16 mouse cellular contexts compared by ENCODE assay signal in genomic region chr8:122142428-122142827, GRCm38 (mm10).
"Had no signal": no experiment of that assay in that cellular context is flagged by ENCODE, and none has a peak within 500 bp of the region (broad histone marks: within the 10 kb centered on the region; RNA-seq: fewer than 3 reads in every experiment).

No protein-coding gene starts in this region.

- H3K9me3 ChIP-seq: lung, embryonic 15.5 days; megakaryocyte, embryonic 14.5 days; midbrain, embryonic 13.5 days; midbrain, embryonic 15.5 days; neural tube, embryonic 12.5 days; stomach, embryonic 15.5 days had no signal

- DNase-seq: lung, postnatal 14 days; lung, postnatal 36 days; right cerebral cortex, postnatal 14 days; thymus, adult 2 months; thymus, postnatal 25 days; thymus, postnatal 4 days had no signal

- H3K36me3 ChIP-seq: lung, embryonic 15.5 days; midbrain, embryonic 13.5 days; midbrain, embryonic 15.5 days; neural tube, embryonic 12.5 days; stomach, embryonic 15.5 days had no signal

- ATAC-seq: lung, postnatal 0 days; midbrain, embryonic 13.5 days; midbrain, embryonic 15.5 days had no signal

- H3K4me3 ChIP-seq: lung, embryonic 15.5 days; megakaryocyte, embryonic 14.5 days; midbrain, embryonic 13.5 days; midbrain, embryonic 15.5 days; neural tube, embryonic 12.5 days; stomach, embryonic 15.5 days had no signal

- H3K9ac ChIP-seq: lung, embryonic 15.5 days; midbrain, embryonic 13.5 days; midbrain, embryonic 15.5 days; neural tube, embryonic 12.5 days; stomach, embryonic 15.5 days had no signal

- H3K27ac ChIP-seq: lung, embryonic 15.5 days; macrophage; midbrain, embryonic 13.5 days; midbrain, embryonic 15.5 days; neural tube, embryonic 12.5 days; stomach, embryonic 15.5 days; stomach, postnatal 0 days had no signal

- H3K27me3 ChIP-seq: lung, embryonic 15.5 days; midbrain, embryonic 13.5 days; midbrain, embryonic 15.5 days; neural tube, embryonic 12.5 days; stomach, embryonic 15.5 days had no signal

- H3K4me1 ChIP-seq: lung, embryonic 15.5 days; midbrain, embryonic 13.5 days; midbrain, embryonic 15.5 days; stomach, embryonic 15.5 days had no signal

- H3K4me2 ChIP-seq: lung, embryonic 15.5 days; midbrain, embryonic 11.5 days; midbrain, embryonic 13.5 days; midbrain, embryonic 15.5 days; neural tube, embryonic 12.5 days; stomach, embryonic 15.5 days had no signal
